Mouse (Mus musculus) kidney, adult 11 months (tissue): ENCODE results near the gene A230050P20Rik.
"Not testable (repeated sequence)": the region's sequence is repeated elsewhere in the genome, so short reads cannot be mapped to it uniquely, and the experiment has no call there.

Experiments used
- DNase-seq: peaks from one replicate; pipeline ENCODE4 v3.0.0; 2022

A230050P20Rik gene

DNA sequence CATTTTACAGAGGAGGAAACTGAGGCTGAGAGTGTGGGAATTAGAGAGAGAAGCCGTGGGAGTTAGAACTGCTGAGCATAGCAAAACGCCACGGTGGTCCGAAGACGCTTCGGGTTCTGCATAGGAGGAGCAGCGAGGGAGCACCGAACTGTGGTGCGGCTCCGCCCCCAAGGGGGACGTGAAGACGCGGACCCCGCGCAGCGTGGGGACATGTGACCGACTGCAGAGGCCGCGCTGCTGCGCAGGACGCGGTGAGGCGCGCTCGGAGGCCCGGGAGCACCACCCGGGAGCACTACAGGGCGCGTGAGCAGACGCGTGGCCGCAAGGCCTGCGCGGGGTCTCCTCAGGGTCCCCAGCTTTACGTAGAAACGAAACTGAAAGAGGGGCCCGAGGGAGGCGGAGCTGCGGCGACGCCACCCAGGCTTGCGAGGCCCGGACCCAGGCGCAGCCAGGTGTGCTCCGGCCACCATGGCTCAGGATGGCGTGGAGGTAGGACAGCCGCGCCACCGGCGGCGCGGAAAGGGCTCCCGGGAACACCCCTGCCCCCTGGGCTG, at the start of gene A230050P20Rik:
Gene A230050P20Rik (plus strand): TSS at position 195 of the 554 bp plus-strand sequence.
- peak; percentile 35 for DNase-seq

DNA sequence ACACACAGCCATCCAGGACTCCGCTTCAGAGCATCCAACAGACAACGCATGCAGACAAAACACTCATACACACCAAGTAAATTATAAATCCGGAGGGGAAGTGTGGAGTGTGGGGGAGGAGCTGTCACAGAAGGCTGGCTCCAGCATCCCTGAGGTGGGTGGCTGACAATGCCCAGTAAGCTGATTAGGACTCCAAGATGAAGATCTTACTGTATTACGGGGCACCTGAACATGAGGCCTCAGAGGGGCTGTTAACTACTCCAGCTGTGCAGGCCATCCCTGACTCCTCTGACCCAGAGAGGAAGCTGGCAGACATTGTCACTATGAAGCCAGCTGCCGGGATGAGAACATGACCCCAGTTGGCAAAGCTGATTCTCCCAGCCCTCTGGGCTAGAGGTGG, 48.4 kb upstream of the A230050P20Rik start:
- DNase-seq, result no peak

DNA sequence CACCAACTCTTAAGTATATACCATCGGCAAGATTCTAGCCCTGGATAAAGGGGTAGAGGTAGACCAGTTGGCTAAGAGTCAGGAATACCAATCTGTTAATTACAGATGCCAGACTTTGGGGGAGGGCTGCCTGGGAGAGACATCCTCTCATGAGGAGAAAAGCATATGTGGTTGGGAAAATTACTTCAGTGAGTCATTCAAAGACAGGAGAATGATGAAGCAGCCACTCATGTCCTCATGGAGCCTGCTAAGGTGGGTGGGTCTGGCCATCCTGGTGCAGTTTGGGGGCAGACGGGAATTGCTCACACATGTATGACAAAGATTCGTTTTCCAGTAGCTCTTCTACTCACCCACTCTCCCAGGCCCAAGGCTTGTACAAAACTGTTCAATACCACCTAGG, 45.6 kb upstream of the A230050P20Rik start:
- no peak for DNase-seq

DNA sequence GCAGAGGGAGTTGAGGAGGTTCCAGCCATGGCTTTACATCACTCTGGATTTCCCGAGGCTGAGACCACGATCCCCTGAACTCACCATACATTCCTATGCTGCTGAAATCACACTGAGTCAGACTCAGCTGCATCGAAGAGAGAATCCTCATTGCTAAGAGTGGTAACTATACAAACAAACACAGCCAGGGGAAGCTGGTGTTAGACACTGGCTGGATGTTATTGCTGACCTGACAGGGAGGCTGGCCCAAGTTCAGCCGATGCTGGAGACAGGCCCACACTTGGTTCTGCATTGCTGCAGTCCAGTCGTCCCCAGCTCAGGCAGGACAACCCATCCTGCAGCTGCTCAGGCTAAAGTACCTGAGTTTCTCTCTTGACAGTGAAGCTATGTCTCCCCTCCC, 42.7 kb upstream of the A230050P20Rik start:
- DNase-seq, result no peak

DNA sequence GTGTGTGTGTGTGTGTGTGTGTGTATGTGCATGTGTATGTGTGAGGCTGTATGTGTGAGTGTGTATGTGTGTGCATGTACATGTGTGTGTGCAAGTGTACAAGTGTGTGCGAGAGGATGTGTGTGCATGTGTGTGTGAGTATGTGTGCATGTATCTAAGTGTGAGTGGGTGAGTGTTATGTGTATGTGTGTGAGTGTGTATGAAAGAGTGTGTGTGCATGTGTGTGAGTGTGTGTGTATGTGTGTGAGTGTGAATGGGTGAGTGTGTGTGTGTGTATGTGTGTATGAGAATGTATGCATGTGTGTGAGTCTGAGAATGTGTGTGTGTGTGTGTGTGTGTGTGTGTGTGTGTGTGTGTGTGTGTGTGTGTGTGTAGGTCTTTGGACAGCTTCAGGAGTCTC, 40.3 kb upstream of the A230050P20Rik start:
- DNase-seq, result no peak

DNA sequence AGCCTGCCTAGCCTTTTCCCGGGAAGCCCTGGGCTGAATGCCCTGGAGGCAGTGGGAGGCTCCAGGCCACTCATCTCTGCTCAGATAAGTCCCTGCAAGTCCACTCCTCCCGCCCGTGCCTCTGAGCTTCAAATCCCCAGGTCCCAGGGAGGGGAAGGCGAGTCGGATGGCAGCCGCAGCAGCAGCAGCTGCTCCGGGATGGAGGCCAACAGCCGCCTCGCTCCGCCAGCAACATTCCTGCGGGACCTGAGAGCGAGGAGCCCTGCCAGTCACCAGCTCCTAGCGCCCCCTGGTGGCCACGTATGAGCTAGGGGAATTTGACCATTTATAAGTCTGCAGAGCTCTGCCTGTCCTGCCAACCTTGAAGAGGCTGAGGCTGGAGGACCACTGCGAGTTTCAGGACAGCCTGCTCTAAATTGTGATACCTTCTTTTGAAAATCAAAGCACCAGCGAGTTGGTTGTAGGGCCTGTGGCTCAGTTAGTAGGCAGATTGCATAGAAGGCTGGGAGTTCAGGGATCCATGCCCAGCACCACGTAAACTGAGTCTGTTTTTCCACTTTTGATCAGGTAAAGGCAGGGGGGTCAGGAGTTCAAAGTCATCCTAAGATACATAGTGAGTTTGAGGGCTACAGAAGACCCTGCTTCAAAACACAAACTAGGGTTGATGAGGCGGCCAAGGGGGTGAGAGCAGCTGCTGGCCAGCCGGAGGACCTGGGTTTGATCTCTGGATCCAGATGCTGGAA, 37.4 kb upstream of the A230050P20Rik start:
- peak; percentile 90 for DNase-seq

DNA sequence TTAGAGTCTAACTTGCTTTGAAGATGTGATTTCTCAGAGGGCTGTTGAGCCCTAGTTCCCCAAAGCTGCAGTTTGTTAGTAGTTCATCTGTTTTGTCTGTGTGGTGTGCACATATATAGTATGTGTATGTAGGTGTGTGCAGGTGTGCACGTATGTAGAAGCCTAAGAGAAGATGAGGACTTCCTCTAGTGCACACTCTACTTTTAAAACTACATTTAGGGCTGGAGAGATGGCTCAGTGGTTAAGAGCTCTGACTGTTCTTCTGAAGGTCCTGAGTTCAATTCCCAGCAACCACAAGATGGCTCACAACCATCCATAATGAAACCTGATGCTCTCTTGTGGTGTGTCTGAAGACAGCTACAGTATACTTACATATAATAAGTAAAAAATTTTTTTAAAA, 33.6 kb upstream of the A230050P20Rik start:
- no peak for DNase-seq

DNA sequence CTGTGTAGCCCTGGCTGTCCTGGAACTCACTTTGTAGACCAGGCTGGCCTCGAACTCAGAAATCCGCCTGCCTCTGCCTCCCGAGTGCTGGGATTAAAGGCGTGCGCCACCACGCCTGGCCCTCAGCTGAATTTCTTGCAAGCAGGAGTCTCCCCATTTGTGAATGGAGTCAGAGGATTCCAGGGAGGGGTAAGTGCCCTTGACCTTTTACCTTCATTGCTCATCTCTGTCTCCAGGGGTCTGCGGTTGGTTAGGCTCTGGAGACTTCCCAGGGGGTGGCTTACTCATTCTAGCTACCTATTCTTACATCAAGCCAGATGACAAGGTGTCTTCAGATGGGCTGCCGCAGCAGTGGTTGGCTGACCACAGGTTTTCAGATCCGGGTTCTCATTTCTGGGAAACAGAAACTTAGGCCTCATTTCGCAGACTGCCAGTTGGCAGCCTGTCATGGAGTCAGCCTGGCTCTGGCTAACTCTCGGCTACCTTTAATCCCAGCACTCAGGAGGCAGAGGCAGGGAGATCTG, 32.9 kb upstream of the A230050P20Rik start:
- DNase-seq, result not testable (repeated sequence)

DNA sequence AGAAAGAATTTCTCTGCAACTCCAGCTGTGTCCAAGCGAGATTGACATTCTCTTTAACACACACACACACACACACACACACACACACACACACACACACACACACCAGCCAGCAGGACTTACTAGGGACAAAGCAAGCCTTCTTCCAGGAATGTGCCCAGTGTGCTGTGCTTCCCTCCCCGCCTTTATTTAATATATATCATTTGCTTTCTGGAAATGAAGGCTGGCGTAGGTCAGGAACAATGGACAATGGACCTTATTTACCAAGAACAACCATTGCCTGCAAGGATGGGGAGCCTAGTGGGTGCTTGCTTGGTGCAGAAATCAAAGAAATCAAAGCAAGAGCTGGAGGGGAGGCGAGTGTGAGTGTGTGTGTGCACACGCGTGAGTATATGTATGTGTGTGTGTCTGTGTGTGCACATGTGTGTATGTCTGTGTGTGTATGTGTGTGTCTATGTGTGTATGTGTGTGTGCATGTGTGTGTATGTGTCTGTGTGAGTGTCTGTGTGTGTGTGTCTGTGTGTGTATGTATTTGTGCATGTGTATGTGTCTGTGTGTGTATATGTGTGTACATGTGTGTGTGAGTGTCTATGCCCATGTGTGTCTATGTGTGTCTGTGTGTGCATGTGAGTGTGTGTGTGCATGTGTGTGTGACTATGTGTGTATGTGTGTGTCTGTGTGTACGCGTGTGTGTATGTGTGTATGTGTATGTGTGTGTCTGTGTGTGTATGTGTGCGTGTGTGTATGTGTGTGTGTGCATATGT, 31.1 kb upstream of the A230050P20Rik start:
- DNase-seq, result no peak

DNA sequence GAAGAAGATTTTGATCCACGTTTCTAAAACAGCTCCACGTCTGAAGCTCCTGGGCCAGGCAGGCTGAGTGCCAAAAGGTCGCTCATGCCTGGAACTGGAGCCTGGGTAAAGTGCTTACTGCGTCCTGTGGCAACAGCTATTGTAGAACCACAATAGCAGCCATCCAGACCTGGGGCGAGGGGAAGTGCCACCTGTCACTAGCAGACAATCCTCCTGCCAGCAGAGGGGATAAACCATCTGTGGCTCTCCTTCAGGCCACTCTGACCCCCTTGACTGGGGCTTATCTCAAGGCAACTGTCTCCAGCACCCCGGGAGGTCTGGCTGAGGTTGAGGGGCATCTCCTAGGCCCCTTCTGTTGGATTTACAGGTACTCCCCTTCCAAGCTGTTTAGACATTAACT, 29.5 kb upstream of the A230050P20Rik start:
- DNase-seq, result no peak

DNA sequence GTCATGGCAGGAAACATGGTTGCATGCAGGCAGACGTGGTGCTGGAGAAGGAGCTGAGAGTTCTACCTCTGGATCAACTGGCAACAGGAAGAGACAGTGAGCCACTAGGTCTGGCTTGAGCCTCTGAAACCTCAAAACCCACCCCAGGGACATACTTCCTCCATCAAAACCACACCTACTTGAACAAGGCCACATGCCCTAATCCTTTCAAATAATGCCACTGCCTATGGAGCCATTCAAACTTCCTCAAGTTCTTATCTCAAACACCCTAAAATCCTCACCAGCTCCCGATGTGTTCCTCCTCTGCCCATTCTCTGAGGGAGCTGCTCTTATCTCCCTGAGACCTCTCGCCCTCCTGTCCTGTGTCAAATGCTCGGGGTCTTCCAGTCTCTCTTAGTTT, 26.2 kb upstream of the A230050P20Rik start:
- DNase-seq, result no peak

DNA sequence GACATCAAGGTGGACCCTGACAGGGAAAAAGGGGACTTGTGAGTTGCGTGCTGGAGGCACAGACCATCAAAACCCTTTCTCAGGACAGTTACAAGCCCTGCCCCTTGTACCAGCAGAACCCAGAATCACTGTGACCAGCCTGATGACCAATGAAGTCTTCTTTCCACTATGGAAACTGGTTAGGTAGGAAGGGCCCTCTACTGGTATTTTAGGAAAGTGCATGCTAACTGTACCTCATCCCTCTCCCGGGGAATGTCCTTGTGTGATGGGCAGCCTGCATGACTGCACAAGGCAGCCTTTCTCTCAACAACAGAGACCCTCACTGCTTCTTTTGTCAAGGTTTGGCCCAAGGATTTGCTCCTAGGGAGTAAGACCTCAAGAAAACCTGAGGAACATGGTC, 25.8 kb upstream of the A230050P20Rik start:
- no peak for DNase-seq

DNA sequence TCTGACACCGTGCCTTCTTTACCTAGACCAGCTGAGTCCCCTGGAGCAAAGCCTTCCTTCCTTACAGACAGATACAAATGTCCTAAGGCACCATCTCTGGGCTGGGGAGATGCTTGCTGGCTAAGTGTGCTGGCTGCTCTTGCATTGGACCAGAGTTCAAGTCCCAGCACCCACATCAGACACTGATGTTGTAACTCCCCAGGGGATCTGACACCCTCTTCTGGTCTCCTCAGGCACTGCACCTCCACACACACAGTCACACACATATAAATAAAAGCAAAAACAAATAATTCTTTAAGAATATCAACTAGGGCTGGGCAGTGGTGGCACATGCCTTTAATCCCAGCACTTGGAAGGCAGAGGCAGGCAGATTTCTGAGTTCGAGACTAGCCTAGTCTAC, 18.3 kb upstream of the A230050P20Rik start:
- no peak for DNase-seq

DNA sequence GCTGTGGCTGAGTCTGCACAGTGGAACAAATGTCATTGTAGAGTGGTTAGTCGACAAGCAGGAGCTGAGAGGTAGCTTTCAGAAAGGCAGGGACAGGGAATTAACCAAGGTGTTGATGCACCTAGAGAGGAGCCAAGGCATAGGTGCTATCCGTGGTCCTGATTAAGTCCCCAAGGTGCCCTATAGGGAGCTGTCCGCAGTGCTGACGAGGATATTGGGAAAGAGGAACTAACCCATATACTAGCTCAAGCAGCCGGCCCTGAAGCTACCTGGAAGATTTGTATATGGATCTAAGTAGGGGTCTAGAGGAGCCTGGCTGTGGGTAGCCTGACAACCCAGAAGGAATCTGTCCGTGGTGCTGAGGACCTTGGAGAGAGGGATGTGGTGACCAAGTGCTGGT, 11.3 kb upstream of the A230050P20Rik start:
- peak; percentile 27 for DNase-seq

DNA sequence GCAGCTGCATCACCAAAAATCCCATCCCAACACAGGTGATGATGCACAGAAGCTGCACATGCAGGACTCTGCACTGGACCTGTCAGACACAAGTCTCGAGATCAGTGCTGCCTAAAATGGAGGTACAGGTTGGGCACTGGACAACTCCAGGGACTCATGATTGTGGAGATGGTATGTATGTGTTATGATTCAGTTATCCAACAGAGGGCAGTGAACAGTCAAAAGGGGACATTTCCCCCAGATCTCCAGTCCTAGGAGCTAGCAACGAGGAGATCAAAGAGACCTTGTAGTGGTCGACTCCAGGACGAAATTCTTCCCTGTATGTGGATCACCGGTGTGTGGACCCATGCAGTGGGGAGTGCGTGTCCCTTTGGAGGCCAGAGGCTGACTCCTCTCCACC, 8.5 kb upstream of the A230050P20Rik start:
- no peak for DNase-seq

DNA sequence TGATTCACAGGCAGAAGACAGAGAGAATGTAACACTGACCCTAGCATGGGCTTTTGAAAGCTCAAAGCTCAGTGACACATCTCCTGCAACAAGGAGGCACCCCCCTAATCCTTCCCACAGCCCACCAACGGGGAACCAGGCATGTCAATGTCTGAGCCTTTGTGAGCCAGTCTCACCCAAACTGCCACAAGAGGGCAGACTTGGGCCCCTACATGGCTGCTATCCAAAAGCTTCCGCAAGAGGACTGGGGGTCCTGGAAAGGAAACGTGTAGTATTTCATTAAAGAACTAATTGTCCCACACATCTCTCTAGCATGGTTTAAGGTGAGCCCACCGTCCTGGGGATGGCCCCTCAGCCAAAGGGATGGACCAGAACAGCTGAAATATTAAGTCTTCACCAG, 6.6 kb upstream of the A230050P20Rik start:
- no peak for DNase-seq

DNA sequence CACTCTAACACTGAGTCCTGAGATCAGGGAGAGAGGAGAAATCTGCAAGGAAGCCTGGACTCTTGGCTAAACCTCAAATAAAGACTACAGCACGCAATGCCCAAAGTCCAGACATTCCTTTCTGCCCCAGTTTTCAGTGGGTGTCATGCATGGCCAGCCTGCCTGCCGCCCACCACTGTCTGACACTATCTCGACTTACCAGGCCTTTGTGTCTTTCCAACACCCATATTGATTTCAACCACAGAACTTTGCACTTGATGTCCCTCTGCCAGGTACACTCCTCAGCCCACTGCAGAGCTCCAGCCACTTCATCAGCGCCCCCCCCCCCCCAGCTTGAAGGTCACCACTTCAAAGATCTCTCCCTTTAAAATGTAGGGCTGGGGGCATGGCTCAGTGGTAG, 6.2 kb upstream of the A230050P20Rik start:
- DNase-seq, result no peak

DNA sequence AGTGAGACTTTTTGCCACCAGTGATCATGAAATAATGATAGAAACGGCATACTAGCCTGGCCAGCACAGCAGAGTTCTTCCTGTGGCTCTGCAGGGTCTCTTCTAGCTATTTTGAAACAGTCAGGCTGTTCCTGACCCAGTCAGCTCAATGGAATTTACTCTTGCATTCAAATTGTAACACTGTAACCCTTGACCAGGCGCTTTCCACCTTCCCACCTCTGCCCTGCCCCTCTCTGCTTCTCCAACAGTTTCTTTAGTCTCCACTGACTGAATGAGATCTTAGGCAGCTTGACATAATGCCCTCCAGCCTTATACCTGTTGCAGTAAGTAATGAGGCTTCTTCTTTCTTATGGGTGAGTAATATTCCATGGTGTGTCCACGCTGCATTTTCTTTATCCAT, 1.6 kb upstream of the A230050P20Rik start:
- no peak for DNase-seq

DNA sequence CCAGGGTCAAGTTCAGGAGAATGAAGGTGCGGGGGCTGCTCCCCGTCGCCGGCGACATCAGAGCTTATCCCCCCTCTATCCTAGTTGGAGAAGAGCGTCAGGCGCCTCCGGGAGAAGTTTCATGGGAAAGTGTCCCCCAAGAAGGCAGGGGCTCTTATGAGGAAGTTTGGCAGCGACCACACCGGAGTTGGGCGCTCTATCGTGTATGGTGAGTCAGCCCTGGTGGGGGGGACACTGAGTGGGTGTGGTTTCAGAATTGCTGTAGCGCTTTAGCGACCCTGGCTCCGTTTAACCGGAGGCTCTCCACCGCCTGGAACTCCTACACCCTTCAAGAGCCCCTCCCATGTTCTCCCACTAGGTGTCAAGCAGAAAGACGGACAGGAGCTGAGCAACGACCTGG, 804 bp downstream of the A230050P20Rik start:
- DNase-seq, result no peak

DNA sequence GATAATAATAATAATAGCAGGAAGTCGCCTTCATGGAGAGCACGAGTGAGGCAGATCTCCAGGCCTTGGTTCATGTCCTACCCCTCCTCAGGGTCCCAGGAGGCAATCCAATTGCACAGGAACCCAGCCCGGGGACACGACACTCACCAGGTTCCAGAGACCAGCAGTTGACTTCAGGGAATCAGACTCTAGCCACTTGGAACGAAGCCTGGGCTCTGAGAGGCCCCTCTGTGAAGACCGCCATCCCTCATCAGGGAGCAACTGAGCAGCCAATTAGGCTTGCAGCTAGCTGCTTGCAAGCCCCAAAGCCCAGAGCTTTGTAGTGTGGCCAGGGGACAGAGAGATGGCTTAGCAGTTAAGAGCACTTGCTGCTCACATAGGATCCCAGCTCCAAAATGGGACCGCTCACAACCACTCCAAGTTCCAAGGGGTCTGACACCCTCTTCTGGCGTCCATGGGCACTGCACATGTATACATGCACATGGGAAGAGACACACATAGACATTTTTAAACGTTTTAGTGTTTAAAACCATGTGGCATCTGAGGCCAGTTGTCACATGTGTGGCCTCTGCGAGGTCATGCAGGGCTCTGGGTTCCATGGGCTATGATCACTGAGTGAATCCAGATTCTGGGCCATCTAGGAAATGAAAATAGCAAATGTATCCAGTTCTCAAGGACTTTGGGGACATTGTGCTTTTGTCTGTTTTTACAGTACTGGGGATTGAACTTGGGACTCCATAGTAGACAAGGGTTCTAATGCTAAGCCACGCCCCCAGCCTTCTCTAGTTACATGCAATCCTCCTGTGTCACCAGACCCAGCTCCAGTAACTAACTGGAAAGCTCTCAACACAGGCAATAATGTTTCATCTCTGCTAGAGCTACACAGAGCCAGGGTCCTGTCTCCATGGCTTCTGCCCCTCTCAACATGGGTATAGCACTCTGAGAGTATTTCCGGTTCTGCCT, 2.0 kb downstream of the A230050P20Rik start:
- no peak for DNase-seq

DNA sequence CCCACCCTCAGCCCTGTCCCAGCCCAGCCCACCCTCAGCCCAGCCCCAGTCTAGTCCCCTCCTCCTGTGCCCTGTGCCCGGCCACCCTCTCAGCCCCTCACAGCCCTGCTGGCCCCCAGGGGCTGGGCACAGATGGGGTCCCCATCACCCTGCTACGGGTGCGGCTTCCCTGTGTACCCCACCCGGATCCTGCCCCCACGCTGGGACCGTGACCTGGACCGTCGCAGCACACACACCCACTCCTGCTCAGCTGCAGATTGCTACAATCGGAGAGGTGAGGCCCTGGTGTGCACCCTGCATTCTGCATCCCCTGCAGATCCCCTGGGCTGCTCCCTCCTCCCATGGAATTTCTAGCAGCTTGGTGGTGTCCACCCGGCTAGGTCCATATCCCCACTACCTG, 4.5 kb downstream of the A230050P20Rik start:
- DNase-seq, result no peak

DNA sequence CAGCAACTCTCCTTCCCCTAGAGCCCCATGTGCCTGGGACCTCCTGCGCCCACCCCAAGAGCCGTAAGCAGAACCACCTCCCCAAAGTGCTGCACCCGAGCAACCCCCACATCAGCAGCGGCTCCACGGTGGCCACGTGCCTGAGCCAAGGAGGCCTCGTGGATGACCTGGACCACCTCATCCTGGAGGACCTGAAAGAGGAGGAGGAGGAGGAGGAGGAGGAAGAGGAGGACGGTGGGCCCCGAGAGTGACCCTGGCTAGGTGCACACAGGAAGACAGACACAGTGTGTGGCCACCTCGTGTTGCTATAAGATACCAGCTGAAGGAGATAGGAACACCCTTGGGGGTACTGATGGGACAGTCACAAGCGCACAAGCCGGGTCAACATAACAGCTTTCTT, 5.1 kb downstream of the A230050P20Rik start:
- no peak for DNase-seq
